Mouse (Mus musculus): ENCODE measurements around the gene Arl15. TPM values are rescaled to one million over a fixed set of nuclear protein-coding genes. Genes with fewer than 3 reads are reported as not detected.
A peak's percentile ranks its signal among the peaks of the same experiment; 100 is the strongest.
"Not testable (repeated sequence)": the region's sequence is repeated elsewhere in the genome, so short reads cannot be mapped to it uniquely, and the experiment has no call there.

The Arl15 gene
- polyA plus RNA-seq, 1 experiment: 10.1 TPM

DNA sequence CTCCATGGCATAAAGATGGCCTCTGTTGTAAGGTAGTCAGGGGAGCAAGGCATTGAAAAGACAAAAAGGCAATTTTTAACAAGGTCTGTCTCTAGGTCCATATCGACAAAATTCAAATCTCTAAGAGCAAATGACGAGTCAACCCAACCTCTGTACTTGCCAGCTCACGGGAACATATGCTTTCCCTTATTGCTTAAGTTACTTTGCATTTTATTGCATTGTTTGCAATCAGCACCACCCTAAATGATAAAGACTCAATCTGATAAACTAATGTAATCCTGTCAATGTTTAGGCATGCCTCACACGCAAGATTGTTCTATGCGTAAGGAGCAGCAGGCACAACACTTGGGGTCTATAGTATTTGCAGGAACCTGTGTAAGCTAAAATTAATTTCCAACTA lies 24.0 kb upstream of the Arl15 start:
- TF ChIP-seq POLR2A (IDR thresholded peaks at IDR 0.05; ENCODE audit: borderline replicate concordance, low read depth, low read length) (no peak), CTCF (IDR thresholded peaks at IDR 0.05; ENCODE audit: low read depth, low read length) (no peak)
- Histone ChIP-seq H3K4me3 (ENCODE audit: insufficient read depth, low read length) (no peak overlapping the region), H3K27ac (ENCODE audit: insufficient read depth, low read depth, low read length) (no peak overlapping the region), H3K4me1 (ENCODE audit: control insufficient read depth, insufficient read depth, low read length) (0 out of 2 replicates have a peak, but pooled peaks cover 2% of the 10 kb centered on the region)

DNA sequence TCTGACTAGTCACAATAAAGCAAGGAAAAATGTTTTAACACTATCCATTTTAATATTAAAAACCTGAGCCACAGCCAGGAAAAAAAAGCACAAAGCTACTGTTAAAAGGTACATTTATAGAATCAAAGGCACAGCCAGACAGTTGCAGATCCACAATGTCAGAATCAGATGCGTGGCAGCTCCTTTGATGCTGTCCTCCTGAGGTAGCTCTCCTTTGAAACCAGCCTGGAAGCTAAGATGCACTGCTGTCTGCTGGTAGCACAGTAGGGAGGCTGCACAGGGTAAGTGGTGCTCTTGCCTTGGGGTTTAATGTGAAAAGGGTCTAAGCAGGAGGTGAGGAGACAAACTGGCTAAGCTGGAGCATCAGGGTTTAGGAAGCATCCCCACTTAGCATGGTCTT lies 23.0 kb upstream of the Arl15 start:
- Histone ChIP-seq H3K4me1 (ENCODE audit: control insufficient read depth, insufficient read depth, low read length) (0 out of 2 replicates have a peak, but pooled peaks cover 2% of the 10 kb centered on the region), H3K4me3 (ENCODE audit: insufficient read depth, low read length) (no peak overlapping the region), H3K27ac (ENCODE audit: insufficient read depth, low read depth, low read length) (no peak overlapping the region)
- no peak for TF ChIP-seq POLR2A (IDR thresholded peaks at IDR 0.05; ENCODE audit: borderline replicate concordance, low read depth, low read length)
- TF ChIP-seq CTCF (IDR thresholded peaks at IDR 0.05; ENCODE audit: low read depth, low read length): no peak

DNA sequence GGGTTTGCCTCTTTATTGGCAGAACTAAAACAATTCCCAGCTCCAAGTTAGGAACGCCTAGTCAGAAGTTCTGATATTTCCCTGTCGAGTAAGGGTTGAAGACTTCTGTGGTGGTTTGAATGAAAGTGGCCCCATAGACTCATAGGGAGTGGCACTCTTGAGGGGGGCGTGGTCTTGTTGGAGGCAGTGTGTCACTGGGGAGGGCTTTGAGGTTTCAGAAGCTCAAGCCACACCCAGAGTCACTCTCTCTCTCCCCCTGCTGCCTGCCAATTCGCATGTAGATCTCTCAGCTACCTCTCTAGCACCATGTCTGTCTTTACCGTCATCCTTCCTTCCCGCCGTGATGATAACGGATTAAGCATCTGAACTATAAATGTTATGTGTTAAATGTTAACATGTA lies 19.5 kb upstream of the Arl15 start:
- TF ChIP-seq CTCF (IDR thresholded peaks at IDR 0.05; ENCODE audit: low read depth, low read length): no peak
- no peak for TF ChIP-seq POLR2A (IDR thresholded peaks at IDR 0.05; ENCODE audit: borderline replicate concordance, low read depth, low read length)
- Histone ChIP-seq H3K4me1 (ENCODE audit: control insufficient read depth, insufficient read depth, low read length) (peaks cover 6% of the 10 kb centered on the region; the same call in 1 of the 2 replicates), H3K4me3 (ENCODE audit: insufficient read depth, low read length) (no peak overlapping the region), H3K27ac (ENCODE audit: insufficient read depth, low read depth, low read length) (no peak overlapping the region)

DNA sequence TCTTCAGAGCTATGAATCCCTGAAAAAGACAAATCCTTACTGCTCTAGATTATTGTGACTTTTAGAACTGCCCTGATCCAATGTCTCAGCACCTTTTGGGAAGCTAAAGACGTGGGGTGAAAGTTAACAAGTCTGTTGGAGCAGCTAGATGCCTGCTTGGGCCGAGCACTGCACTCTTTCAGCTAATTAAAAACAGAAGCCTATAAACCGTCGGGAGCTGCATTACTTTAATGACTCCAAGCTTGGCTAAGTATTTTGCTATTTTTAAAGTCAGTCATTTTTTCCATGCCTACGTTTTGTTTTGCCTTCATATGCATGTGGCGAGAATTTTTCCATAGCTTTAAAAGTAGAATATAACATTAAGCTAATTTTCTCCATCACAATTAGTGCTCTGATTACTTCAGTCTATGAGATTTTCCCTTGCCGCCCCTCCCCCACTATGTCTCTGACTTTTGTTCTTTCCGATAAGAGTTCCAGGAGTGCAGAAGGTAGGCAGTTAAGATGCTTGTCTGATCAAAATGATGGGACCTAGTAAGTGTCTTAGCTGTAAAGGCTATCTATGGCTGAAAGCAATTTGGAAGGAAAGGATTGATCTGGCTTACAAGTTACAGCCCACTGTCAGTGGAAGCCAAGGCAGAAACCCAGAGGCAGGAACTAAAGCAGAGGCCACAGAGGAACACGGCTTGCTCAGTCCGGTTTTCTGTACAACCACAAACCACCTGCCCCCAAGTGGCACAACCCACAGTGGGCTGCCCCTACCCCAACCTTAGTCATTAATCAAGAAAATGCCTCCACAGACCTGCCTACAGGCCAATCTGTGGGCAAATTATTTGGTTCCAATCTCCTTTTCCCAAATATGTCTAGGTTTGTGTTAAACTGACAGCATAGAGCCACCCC lies 18.8 kb upstream of the Arl15 start:
- Histone ChIP-seq H3K4me3 (ENCODE audit: insufficient read depth, low read length) (no peak overlapping the region), H3K27ac (ENCODE audit: insufficient read depth, low read depth, low read length) (no peak overlapping the region), H3K4me1 (ENCODE audit: control insufficient read depth, insufficient read depth, low read length) (peaks cover 6% of the 10 kb centered on the region; the same call in 1 of the 2 replicates)
- TF ChIP-seq CTCF (IDR thresholded peaks at IDR 0.05; ENCODE audit: low read depth, low read length): no peak
- no peak for TF ChIP-seq POLR2A (IDR thresholded peaks at IDR 0.05; ENCODE audit: borderline replicate concordance, low read depth, low read length)

DNA sequence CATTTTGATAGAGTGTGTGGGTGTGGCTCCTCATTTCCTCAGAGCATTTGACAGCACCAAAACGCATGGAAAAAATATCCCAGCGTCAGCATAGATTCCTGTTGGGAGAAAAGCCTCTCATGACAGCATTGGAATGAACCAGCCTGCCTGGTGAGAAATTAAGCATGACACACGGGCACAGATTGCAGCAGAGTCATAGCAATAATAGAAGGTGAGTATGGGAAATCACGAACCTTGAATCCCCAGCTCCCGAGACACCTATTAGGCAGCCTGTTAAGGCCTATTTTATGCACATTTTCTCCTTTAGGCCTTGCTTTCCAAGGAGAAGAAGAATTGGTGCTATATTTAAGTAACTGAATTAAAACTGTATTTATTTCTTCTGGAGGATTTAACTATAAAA lies 8.5 kb upstream of the Arl15 start:
- no peaks in the 10 kb centered on the region for H3K4me1 ChIP-seq (ENCODE audit: control insufficient read depth, insufficient read depth, low read length)
- H3K27ac ChIP-seq (ENCODE audit: insufficient read depth, low read depth, low read length): no peak overlapping the region
- TF ChIP-seq POLR2A (IDR thresholded peaks at IDR 0.05; ENCODE audit: borderline replicate concordance, low read depth, low read length): no peak
- no peak for TF ChIP-seq CTCF (IDR thresholded peaks at IDR 0.05; ENCODE audit: low read depth, low read length)
- no peak overlapping the region for H3K4me3 ChIP-seq (ENCODE audit: insufficient read depth, low read length)

DNA sequence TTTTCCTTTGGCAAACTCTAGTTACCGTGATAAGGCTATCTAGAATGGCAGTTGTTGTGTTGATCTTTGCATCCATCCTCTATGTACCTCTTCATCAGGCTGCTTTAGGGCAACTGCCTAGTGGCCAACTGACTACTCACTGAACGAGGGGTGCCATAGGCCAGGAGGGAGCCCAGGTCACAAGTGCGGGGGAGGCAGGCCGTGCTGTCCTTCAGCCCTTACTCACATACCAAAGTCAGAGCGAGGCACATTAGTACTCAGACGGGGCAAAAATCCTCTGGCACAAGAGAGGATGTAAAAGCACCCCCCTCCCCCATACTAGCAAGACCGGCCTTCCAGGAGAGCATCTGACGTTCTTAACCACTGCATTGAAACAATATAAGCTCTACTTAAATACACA lies 7.2 kb upstream of the Arl15 start:
- TF ChIP-seq CTCF (IDR thresholded peaks at IDR 0.05; ENCODE audit: low read depth, low read length): no peak
- TF ChIP-seq POLR2A (IDR thresholded peaks at IDR 0.05; ENCODE audit: borderline replicate concordance, low read depth, low read length): no peak
- Histone ChIP-seq H3K27ac (ENCODE audit: insufficient read depth, low read depth, low read length) (no peak overlapping the region), H3K4me3 (ENCODE audit: insufficient read depth, low read length) (no peak overlapping the region), H3K4me1 (ENCODE audit: control insufficient read depth, insufficient read depth, low read length) (no peaks in the 10 kb centered on the region)

DNA sequence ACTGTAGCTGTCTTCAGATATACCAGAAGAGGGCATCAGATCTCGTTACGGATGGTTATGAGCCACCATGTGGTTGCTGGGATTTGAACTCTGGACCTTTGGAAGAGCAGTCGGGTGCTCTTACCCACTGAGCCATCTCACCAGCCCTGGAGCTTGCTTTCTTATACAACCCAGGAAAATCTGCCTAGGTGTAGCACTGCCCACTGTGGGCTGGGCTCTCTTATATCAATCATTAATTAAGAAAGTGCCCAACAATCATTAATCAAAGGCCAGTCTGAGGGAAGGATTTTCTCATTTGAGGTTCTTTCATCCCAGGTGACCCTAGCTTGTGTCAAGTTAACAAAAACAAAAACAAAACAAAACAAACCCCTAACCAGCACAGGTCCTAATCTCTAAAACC lies 4.3 kb upstream of the Arl15 start:
- not testable (repeated sequence) for H3K27ac ChIP-seq (ENCODE audit: insufficient read depth, low read depth, low read length); H3K4me3 ChIP-seq (ENCODE audit: insufficient read depth, low read length); H3K4me1 ChIP-seq (ENCODE audit: control insufficient read depth, insufficient read depth, low read length)

DNA sequence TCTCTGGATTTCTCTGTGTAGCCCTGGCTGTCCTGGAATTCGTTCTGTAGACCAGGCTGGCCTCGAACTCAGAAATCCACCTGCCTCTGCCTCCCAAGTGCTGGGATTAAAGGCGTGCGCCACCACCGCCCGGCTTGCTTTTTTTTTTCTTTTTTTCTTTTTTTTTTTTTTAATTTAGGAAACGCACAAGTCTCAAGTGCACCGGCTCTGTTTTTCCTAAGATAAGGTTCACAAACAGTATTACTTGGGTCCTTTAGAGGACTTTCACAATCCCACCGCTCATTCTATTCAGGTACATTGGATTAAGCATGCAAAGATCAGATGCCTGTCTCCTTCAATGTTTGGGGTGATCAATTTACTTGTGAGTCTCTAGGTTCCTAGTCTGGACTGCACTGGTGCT lies 668 bp upstream of the Arl15 start:
- H3K27ac ChIP-seq (ENCODE audit: insufficient read depth, low read depth, low read length): peak overlapping the region; percentile 62; the same call in 1 of the 2 replicates
- peaks cover 14% of the 10 kb centered on the region for H3K4me1 ChIP-seq (ENCODE audit: control insufficient read depth, insufficient read depth, low read length)
- TF ChIP-seq POLR2A (IDR thresholded peaks at IDR 0.05; ENCODE audit: borderline replicate concordance, low read depth, low read length) (no peak), CTCF (IDR thresholded peaks at IDR 0.05; ENCODE audit: low read depth, low read length) (no peak)
- peak overlapping the region; percentile 77 for H3K4me3 ChIP-seq (ENCODE audit: insufficient read depth, low read length)

DNA sequence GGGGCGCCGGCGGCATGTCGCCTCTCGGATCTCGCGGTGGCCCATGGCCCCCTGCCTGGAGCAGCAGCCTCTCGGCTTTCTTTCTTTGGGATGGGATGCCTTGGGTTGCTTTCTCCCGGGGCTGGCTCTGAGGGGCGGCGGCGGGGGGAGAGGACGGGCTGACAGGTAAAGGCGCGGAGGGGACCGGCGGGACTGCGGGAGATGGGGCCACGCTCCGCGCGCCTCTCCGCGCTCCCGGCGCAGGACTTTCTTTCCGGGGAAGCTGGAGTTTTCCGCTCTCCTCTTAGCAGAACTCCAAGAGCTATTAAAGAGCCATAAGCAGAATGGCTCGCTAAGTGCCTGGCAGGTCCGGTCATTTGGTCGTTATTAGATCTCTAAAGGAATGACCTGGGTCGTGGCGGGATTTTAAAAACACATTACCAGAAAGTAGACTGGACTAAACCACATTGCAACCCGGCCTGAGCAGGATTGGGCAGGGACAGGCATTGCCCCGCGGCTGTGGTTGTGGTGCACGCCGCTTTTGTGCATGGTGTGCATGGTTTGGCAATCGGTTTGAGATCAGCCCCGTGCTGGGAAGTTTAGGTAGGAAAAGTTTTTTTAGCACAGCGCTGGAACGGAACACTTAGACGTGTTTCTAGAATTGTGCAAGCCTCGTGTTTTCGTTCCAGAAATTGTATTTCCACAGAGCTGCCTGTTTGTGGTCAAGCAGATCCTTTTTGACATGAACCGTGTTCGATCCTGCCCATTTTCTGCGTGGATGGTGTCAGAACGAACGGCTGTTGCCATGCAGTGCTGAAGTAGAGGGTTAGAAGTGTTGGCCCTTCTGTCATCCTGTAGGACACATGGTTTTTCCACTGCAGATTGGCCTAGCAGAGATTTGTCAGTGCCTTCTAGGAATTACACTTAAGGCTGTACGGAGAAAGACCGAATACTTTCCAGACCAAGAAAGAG lies 675 bp downstream of the Arl15 start:
- TF ChIP-seq CTCF (IDR thresholded peaks at IDR 0.05; ENCODE audit: low read depth, low read length) (no peak), POLR2A (IDR thresholded peaks at IDR 0.05; ENCODE audit: borderline replicate concordance, low read depth, low read length) (no peak)
- peaks cover 21% of the 10 kb centered on the region for H3K4me1 ChIP-seq (ENCODE audit: control insufficient read depth, insufficient read depth, low read length)
- H3K27ac ChIP-seq (ENCODE audit: insufficient read depth, low read depth, low read length): peak overlapping the region; percentile 62
- H3K4me3 ChIP-seq (ENCODE audit: insufficient read depth, low read length): peak overlapping the region; percentile 77

DNA sequence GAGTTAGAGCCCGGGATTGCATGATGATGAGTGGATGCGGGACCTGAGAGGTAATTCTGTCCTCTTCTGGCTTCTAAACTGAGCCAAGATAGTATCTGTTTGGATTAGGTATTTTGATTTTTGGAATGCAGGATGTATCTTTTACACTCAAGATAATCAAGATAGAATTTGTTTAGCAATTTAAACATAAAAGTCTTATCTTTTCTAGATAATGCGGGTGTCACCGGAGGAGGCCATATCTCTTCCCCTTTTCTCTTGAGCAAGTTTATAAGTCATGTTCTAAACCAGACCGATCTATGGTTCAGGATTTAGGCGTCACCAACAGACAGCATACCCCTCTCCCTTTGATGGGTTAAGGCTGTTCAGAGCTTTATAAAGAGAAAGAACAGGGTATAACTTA lies 3.1 kb downstream of the Arl15 start:
- Histone ChIP-seq H3K4me1 (ENCODE audit: control insufficient read depth, insufficient read depth, low read length) (peaks cover 26% of the 10 kb centered on the region), H3K4me3 (ENCODE audit: insufficient read depth, low read length) (no peak overlapping the region), H3K27ac (ENCODE audit: insufficient read depth, low read depth, low read length) (no peak overlapping the region)
- TF ChIP-seq CTCF (IDR thresholded peaks at IDR 0.05; ENCODE audit: low read depth, low read length) (no peak), POLR2A (IDR thresholded peaks at IDR 0.05; ENCODE audit: borderline replicate concordance, low read depth, low read length) (no peak)
